Mouse (Mus musculus): Measurements from ENCODE around the gene Cops7b. TPM values are rescaled to one million over a fixed set of nuclear protein-coding genes. Genes with fewer than 3 reads are reported as not detected.

Gene Cops7b
- polyA plus RNA-seq, 1 experiment from 2014 or later = 43.6 TPM

- 63% methylated on average over 7 of the region's 7 CpGs for WGBS
- Histone ChIP-seq H3K4me2 (peak overlapping the region; percentile 36; the same call in 1 of the 2 replicates), H3K4me1 (peaks cover 24% of the 10 kb centered on the region), H3K9me3 (replicated peaks) (no peaks in the 10 kb centered on the region), H3K36me3 (no peaks in the 10 kb centered on the region), H3K27me3 (no peaks in the 10 kb centered on the region), H3K27ac (no peak overlapping the region), H3K9ac (no peak overlapping the region), H3K4me3 (replicated peaks) (no peak overlapping the region)
- no peak; the same call in 1 of the 2 replicates for ATAC-seq (replicated peaks; ENCODE audit: low FRiP score)
Observed at GRCm38 (mm10) chr1:86633840-86634750, 51.4 kb downstream of the Cops7b start.

DNA sequence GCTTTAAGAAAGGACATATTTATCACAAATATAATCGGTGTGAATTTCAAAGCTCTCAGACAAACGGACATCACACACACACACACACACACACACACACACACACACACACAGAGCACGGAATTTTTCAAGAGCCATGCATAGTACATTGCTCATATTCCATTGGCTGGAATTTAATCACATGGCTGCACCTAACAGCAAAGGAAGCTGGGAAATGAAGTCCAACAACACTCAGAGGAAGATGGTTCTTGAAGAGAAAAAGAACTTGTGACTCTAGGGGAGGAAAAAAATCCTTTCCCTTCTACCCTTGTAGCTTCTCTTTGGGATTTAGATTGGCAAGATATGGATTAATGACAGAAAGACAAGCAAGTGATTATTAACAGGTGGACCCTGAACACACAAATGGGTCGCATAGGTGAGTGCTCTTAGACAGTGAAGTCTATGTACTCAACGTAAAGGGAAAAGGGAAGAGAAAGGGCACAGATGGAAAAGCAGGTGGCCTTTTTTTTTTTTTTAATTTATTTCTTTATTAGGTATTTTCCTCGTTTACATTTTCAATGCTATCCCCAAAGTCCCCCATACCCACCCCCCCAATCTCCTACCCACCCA lies 52.2 kb downstream of the Cops7b start:
- H3K4me3 ChIP-seq (replicated peaks) = no peak overlapping the region
- no peaks in the 10 kb centered on the region for H3K36me3 ChIP-seq
- H3K27me3 ChIP-seq = no peaks in the 10 kb centered on the region
- peak overlapping the region; percentile 36; the same call in 1 of the 2 replicates for H3K4me2 ChIP-seq
- ATAC-seq (replicated peaks; ENCODE audit: low FRiP score) = peak; percentile 68; the same call in 1 of the 2 replicates
- H3K9me3 ChIP-seq (replicated peaks) = no peaks in the 10 kb centered on the region
- WGBS = 66% methylated on average over 6 of the region's 6 CpGs
- no peak overlapping the region for H3K9ac ChIP-seq
- H3K27ac ChIP-seq = no peak overlapping the region
- H3K4me1 ChIP-seq = peaks cover 24% of the 10 kb centered on the region

GRCm38 (mm10) chr1:86643101-86643809 lies 60.6 kb downstream of the Cops7b start:
- H3K9me3 ChIP-seq (replicated peaks) = no peaks in the 10 kb centered on the region
- ATAC-seq (replicated peaks; ENCODE audit: low FRiP score) = no peak
- H3K27ac ChIP-seq = no peak overlapping the region
- H3K9ac ChIP-seq = no peak overlapping the region
- no peak overlapping the region for H3K4me2 ChIP-seq
- no peak overlapping the region for H3K4me3 ChIP-seq (replicated peaks)
- no peaks in the 10 kb centered on the region for H3K36me3 ChIP-seq
- 64% methylated on average over 13 of the region's 13 CpGs for WGBS
- no peaks in the 10 kb centered on the region for H3K4me1 ChIP-seq
- no peaks in the 10 kb centered on the region for H3K27me3 ChIP-seq

DNA sequence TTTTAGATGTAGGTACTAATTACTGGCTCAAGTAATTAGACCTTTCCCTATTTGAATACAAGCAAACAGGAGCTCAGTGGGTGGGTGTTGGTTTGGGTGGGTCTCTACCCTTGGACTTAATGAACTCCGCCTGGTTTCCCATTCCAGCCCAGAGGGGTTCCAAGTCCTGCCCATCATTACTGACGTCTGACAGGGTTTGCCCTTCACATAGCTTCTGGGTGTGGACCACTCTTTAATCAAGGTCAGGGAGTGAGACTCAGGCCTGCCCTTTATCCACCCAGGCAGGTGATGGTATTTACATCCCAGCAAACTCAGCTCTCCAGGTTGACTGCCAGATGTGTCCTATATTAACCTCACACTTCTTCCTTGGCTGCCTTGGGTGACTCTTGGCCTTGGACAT lies 64.8 kb downstream of the Cops7b start:
- Histone ChIP-seq H3K27ac (no peak overlapping the region), H3K4me1 (no peaks in the 10 kb centered on the region), H3K4me2 (no peak overlapping the region), H3K9me3 (replicated peaks) (no peaks in the 10 kb centered on the region), H3K27me3 (no peaks in the 10 kb centered on the region), H3K9ac (no peak overlapping the region), H3K36me3 (no peaks in the 10 kb centered on the region), H3K4me3 (replicated peaks) (no peak overlapping the region)
- WGBS = 58% methylated on average over 2 of the region's 2 CpGs
- no peak for ATAC-seq (replicated peaks; ENCODE audit: low FRiP score)

DNA sequence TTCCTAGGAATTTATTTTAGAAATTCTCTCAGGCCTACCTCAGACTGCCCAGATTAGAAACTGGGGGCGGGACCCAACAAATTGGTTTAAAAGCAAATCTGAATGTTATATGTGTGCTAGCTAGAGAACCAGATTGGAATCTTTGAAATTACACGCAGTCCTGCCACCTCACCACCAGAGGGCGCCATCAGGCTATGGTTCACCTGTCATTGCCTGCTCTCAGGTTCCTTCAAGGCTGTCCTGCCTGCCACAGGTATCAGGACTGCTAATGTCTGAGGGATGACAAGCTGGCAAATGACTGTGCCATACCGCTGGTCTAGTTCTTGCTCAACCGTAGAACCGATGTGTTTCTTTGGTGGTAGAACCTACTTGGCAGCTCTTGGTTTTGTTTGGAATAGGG lies 67.6 kb downstream of the Cops7b start:
- Histone ChIP-seq H3K9ac (no peak overlapping the region), H3K9me3 (replicated peaks) (no peaks in the 10 kb centered on the region), H3K27me3 (no peaks in the 10 kb centered on the region), H3K27ac (no peak overlapping the region), H3K4me1 (no peaks in the 10 kb centered on the region), H3K36me3 (no peaks in the 10 kb centered on the region), H3K4me2 (no peak overlapping the region), H3K4me3 (replicated peaks) (no peak overlapping the region)
- WGBS = 17% methylated on average over 6 of the region's 6 CpGs
- no peak for ATAC-seq (replicated peaks; ENCODE audit: low FRiP score)

DNA sequence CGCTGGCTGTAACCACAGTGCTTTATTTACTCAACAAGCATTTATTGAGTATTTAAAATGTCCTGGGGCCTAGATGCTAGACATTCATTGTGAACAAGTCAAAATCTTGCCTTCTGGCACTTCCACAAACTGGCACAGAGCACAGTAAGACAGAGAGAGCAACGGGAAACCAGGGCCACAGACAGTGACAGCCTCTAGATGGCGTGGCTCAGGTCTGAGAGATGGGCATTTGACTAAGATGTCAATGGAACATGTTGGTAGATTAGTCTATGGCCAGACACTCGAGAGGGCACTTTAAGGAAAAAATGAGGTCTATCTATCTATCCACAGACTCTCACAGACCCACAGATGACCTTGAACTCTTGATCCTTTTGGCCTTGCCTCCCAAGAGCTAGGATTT lies 70.0 kb downstream of the Cops7b start:
- Histone ChIP-seq H3K36me3 (no peaks in the 10 kb centered on the region), H3K4me1 (no peaks in the 10 kb centered on the region), H3K9me3 (replicated peaks) (no peaks in the 10 kb centered on the region), H3K4me3 (replicated peaks) (no peak overlapping the region), H3K4me2 (no peak overlapping the region), H3K9ac (no peak overlapping the region), H3K27ac (no peak overlapping the region), H3K27me3 (no peaks in the 10 kb centered on the region)
- 64% methylated on average over 4 of the region's 4 CpGs for WGBS
- no peak for ATAC-seq (replicated peaks; ENCODE audit: low FRiP score)

- Histone ChIP-seq H3K4me1 (peaks cover 6% of the 10 kb centered on the region; the same call in 1 of the 2 replicates), H3K9ac (no peak overlapping the region), H3K4me3 (replicated peaks) (no peak overlapping the region), H3K9me3 (replicated peaks) (no peaks in the 10 kb centered on the region), H3K36me3 (no peaks in the 10 kb centered on the region), H3K27ac (no peak overlapping the region), H3K4me2 (no peak overlapping the region), H3K27me3 (0 out of 2 replicates have a peak, but pooled peaks cover 4% of the 10 kb centered on the region)
- no peak for ATAC-seq (replicated peaks; ENCODE audit: low FRiP score)
- 84% methylated on average over 5 of the region's 5 CpGs for WGBS
Observed at GRCm38 (mm10) chr1:86657071-86657470, 74.4 kb downstream of the Cops7b start.

Small RNA genes lying within 50 kb of the gene (microRNA-seq; reads per million reads assigned to microRNA genes)
- not detected for gene Gm22955

Other genes with a start within 250 kb of the Cops7b start
- gene Ncl, start 223.5 kb upstream of the Cops7b start, polyA plus RNA-seq (2015; fragmentation: Nextera tagmentation; extraction: Ambion mirVana) = 500 and 531 TPM in 2 replicates
- gene Nmur1, start 156.7 kb upstream of the Cops7b start, polyA plus RNA-seq (2015; fragmentation: Nextera tagmentation; extraction: Ambion mirVana) = 0.13 TPM in 1 of 2 replicates, not detected in the other
- gene Tex44, start 156.6 kb upstream of the Cops7b start, polyA plus RNA-seq (2015; fragmentation: Nextera tagmentation; extraction: Ambion mirVana) = not detected in 2 replicates
- 2,949 and 3,271 TPM in 2 replicates for gene Ptma, start 56.2 kb upstream of the Cops7b start, polyA plus RNA-seq (2015; fragmentation: Nextera tagmentation; extraction: Ambion mirVana)
- 61.5 and 64.7 TPM in 2 replicates for gene Pde6d, start 275 bp upstream of the Cops7b start, polyA plus RNA-seq (2015; fragmentation: Nextera tagmentation; extraction: Ambion mirVana)
- gene Nppc, start 87.7 kb downstream of the Cops7b start, polyA plus RNA-seq (2015; fragmentation: Nextera tagmentation; extraction: Ambion mirVana) = 3.7 and 4.3 TPM in 2 replicates
- 26.8 and 30.5 TPM in 2 replicates for gene Dis3l2, start 120.9 kb downstream of the Cops7b start, polyA plus RNA-seq (2015; fragmentation: Nextera tagmentation; extraction: Ambion mirVana)